Mouse (Mus musculus) stomach, embryonic 14.5 days (tissue): Measurements from ENCODE around the gene Mbnl2. TPM values are rescaled to one million over a fixed set of nuclear protein-coding genes. Genes with fewer than 3 reads are reported as not detected.
A peak's percentile ranks its signal among the peaks of the same experiment; 100 is the strongest.

Source experiments
- ATAC-seq: fragments of 200-750 bp; cut with Nextera tagmentation; 2 replicates; pipeline ENCODE4 v1.8.0; 2017; ENCODE audit warnings: low read depth, moderate TSS enrichment; ENCODE audit not compliant: insufficient number of reproducible peaks, insufficient read depth, low FRiP score
- H3K27ac ChIP-seq: fragments of 300-500 bp; sonication (generic); 2 replicates; pipeline ENCODE4 v1.5.1; 2014; ENCODE audit warnings: mild to moderate bottlenecking, low read length, moderate library complexity, mixed read lengths
- H3K27me3 ChIP-seq: fragments of 300-500 bp; sonication (generic); 2 replicates; pipeline ENCODE4 v1.6.1; 2014; ENCODE audit warnings: low read length, control low read depth, mixed read lengths; ENCODE audit not compliant: control insufficient read depth, insufficient read depth
- H3K36me3 ChIP-seq: fragments of 300-500 bp; sonication (generic); 2 replicates; pipeline ENCODE4 v1.6.1; 2014; ENCODE audit warnings: mild to moderate bottlenecking, control low read depth, low read length, moderate library complexity, mixed read lengths; ENCODE audit not compliant: control insufficient read depth, insufficient read depth
- H3K4me1 ChIP-seq: fragments of 300-500 bp; sonication (generic); 2 replicates; pipeline ENCODE4 v1.6.1; 2014; ENCODE audit warnings: low read length, control low read depth, mixed read lengths; ENCODE audit not compliant: control insufficient read depth, insufficient read depth
- H3K4me2 ChIP-seq: fragments of 300-500 bp; sonication (generic); replicated peaks from 2 replicates; pipeline ENCODE4 v1.6.1; 2014; ENCODE audit warnings: low read depth, low read length, control low read depth
- H3K4me3 ChIP-seq: fragments of 300-500 bp; sonication (generic); 2 replicates; pipeline ENCODE4 v1.5.1; 2014; ENCODE audit warnings: low read depth, low read length, control low read depth
- H3K9ac ChIP-seq: fragments of 300-500 bp; sonication (generic); replicated peaks from 2 replicates; pipeline ENCODE4 v1.6.1; 2014; ENCODE audit warnings: low read depth, mild to moderate bottlenecking, control low read depth, low read length, moderate library complexity, mixed read lengths
- H3K9me3 ChIP-seq: fragments of 300-500 bp; sonication (generic); 2 replicates; pipeline ENCODE4 v1.6.1; 2016; ENCODE audit warnings: low read depth, low read length, control low read depth; ENCODE audit not compliant: control insufficient read depth
- WGBS: fragments of 180-500 bp; shearing (Covaris S2); extraction: QIAGEN DNeasy Blood & Tissue Kit; methylation state at CpG from one replicate; pipeline ENCODE4 v1.1.7; 2014; 5-methylcytosine and 5-hydroxymethylcytosine counted together
- polyA plus RNA-seq: library from polyadenylated mRNA; unstranded; fragments of >200 nt; fragmentation: Nextera tagmentation; extraction: Ambion mirVana; gene quantifications from 2 replicates; pipeline ENCODE4 v1.2.1, GENCODE M21; 2014

Mbnl2 gene
- polyA plus RNA-seq, 1 experiment from 2014 or later = 119 TPM

GRCm38 (mm10) chr14:120477982-120478568, 202.6 kb downstream of the Mbnl2 start, which contains the start of gene Rap2a:
Gene Rap2a (plus strand): TSS chr14:120478444.
- Histone ChIP-seq H3K4me3 (peak within 1 kb of the TSS; percentile 82), H3K27ac (peak within 1 kb of the TSS; percentile 91), H3K27me3 (no peaks in the 10 kb centered on the region), H3K9ac (peak within 1 kb of the TSS; percentile 84), H3K9me3 (no peaks in the 10 kb centered on the region), H3K4me2 (peak within 1 kb of the TSS; percentile 53), H3K4me1 (peaks cover 9% of the 10 kb centered on the region), H3K36me3 (no peaks in the 10 kb centered on the region)
- WGBS = under 1% methylated on average over 76 of the region's 78 CpGs
- ATAC-seq = peak; percentile 90

GRCm38 (mm10) chr14:120478641-120479341, 203.3 kb downstream of the Mbnl2 start:
- Histone ChIP-seq H3K4me3 (peak overlapping the region; percentile 82), H3K9me3 (no peaks in the 10 kb centered on the region), H3K27me3 (no peaks in the 10 kb centered on the region), H3K4me2 (peak overlapping the region; percentile 53), H3K9ac (peak overlapping the region; percentile 84), H3K27ac (peak overlapping the region; percentile 80), H3K36me3 (no peaks in the 10 kb centered on the region), H3K4me1 (peaks cover 9% of the 10 kb centered on the region)
- peak; percentile 5 for ATAC-seq
- WGBS = under 1% methylated on average over 62 of the region's 62 CpGs

DNA sequence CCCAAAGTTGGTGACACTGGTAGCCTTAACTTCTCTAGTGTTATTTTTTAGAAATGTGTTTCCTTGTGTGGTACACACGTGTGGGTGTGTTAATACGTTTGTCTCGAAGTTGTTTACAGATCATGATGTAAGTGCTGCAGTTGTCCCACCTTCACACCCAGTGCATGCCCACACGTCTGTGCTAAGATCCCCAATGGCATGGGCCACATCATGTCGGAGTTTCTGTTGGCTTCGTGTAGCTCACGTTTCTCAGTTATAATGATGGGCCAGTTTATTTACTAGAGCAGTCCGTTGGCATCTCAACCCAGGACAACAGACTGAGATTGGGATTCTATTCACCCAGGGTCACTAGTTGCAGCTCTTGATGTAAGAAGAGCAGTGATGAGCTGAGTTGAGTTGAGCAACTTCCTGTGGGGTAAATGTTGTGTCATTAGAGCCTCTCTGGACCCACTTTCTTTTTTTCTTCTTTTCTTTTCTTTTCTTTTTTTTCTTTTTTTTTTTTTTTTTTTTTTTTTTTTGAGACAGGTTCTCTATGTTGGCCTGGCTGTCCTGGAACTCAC, 205.0 kb downstream of the Mbnl2 start:
- H3K9me3 ChIP-seq = no peaks in the 10 kb centered on the region
- ATAC-seq = no peak
- WGBS = 75% methylated on average over 8 of the region's 8 CpGs

DNA sequence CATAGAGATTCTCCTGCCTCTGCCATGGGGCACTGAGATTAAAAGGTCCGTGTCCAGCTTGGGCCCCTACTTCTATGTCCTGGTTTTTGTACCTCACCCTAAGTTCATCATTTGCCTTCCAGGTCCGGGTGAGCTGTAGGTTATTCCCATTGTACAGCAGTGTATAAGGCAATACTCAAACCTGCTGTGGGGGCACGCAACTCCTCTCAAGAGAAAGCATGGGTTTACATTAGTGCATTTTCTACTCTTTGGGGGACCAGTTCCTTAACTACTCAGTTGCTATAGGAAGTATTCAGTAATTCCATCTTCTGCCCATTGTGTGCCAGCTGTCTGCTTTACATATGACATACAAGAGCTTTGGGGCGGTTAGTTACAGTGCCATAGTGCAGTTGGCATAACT, 205.5 kb downstream of the Mbnl2 start:
- no peak for ATAC-seq
- Histone ChIP-seq H3K4me3 (no peak overlapping the region), H3K9ac (no peak overlapping the region), H3K27me3 (no peaks in the 10 kb centered on the region), H3K36me3 (no peaks in the 10 kb centered on the region), H3K4me1 (peaks cover 9% of the 10 kb centered on the region), H3K9me3 (no peaks in the 10 kb centered on the region), H3K4me2 (0 out of 2 replicates have a peak overlapping the region, but pooled peaks have one; percentile 10), H3K27ac (no peak overlapping the region)
- 91% methylated on average over 4 of the region's 4 CpGs for WGBS

More for the DNA sequence above, 205.0 kb downstream of the Mbnl2 start:
- Histone ChIP-seq H3K27ac (no peak overlapping the region), H3K36me3 (no peaks in the 10 kb centered on the region), H3K27me3 (no peaks in the 10 kb centered on the region), H3K9ac (no peak overlapping the region), H3K4me2 (peak overlapping the region; percentile 53), H3K4me3 (peak overlapping the region; percentile 82; the same call in 1 of the 2 replicates), H3K4me1 (peaks cover 9% of the 10 kb centered on the region)

Other genes with a start within 250 kb of the Mbnl2 start
- not detected in 2 replicates for gene Oxgr1, start 233.2 kb upstream of the Mbnl2 start, polyA plus RNA-seq
- 11.9 and 13.0 TPM in 2 replicates for gene Rap2a, start 202.8 kb downstream of the Mbnl2 start, polyA plus RNA-seq